ENCODE assay signal across 8 mouse cellular contexts in genomic region chr8:71700493-71701269, GRCm38 (mm10). TPM values are rescaled to one million over a fixed set of nuclear protein-coding genes. Genes with fewer than 3 reads are reported as not detected.
DNase-seq lines count a peak whose midpoint lies in the region; ATAC-seq and TF ChIP-seq lines count a peak whose summit lies in the region.

No protein-coding gene starts in this region.

- peaks cover 10% of the 10 kb centered on the region for H3K4me1 ChIP-seq in thymus, adult 2 months (replicated peaks; ENCODE audit: control insufficient read depth, insufficient read depth, low read length)
- H3K4me1 ChIP-seq in liver, embryonic 11.5 days (replicated peaks; ENCODE audit: control insufficient read depth, insufficient read depth, low read length), result peaks cover 20% of the 10 kb centered on the region

- H3K27ac ChIP-seq in thymus, adult 2 months (ENCODE audit: control insufficient read depth, insufficient read depth, low read length), result no peak overlapping the region
- H3K27ac ChIP-seq in liver, embryonic 11.5 days (ENCODE audit: low read depth, low read length), result no peak overlapping the region

- no peak overlapping the region for H3K9ac ChIP-seq in liver, embryonic 11.5 days (ENCODE audit: low read depth, low read length)

- ATAC-seq in liver, embryonic 11.5 days (replicated peaks; ENCODE audit: low FRiP score), result no peak

- H3K79me2 ChIP-seq in myocyte (ENCODE audit: control insufficient read depth, insufficient read depth), result no peaks in the 10 kb centered on the region

- H3K4me2 ChIP-seq in liver, embryonic 11.5 days, result peak overlapping the region; percentile 61
- peak overlapping the region; percentile 38 for H3K4me2 ChIP-seq in myocyte (ENCODE audit: low read depth)

- no peak overlapping the region for H3ac ChIP-seq in myocyte (ENCODE audit: control insufficient read depth, insufficient read length)

- no peak for TF ChIP-seq POLR2A in thymus, adult 2 months (IDR thresholded peaks at IDR 0.05; ENCODE audit: control insufficient read depth, extremely low read depth, insufficient read depth, low read length, poor library complexity)
- no peak for TF ChIP-seq POLR2A in myocyte (IDR thresholded peaks at IDR 0.05; ENCODE audit: insufficient read length, low read depth)

- no peak for DNase-seq in thymus, adult 2 months
- no peak for DNase-seq in thymus, postnatal 0 days (ENCODE audit: low spot score)
- DNase-seq in heart, postnatal 25 days (ENCODE audit: low spot score), result peak; percentile 48
- DNase-seq in liver, embryonic 11.5 days (ENCODE audit: low spot score), result no peak
- no peak for DNase-seq in layer of hippocampus, adult 9-11 months
- DNase-seq in left cerebral cortex, postnatal 4 days, result no peak
- DNase-seq in frontal cortex, postnatal 14 days (ENCODE audit: low spot score in 2 of 2), result no peak

- no peaks in the 10 kb centered on the region for H3K27me3 ChIP-seq in thymus, adult 2 months (ENCODE audit: control insufficient read depth, insufficient read depth, low read length)
- peaks cover 61% of the 10 kb centered on the region for H3K27me3 ChIP-seq in liver, embryonic 11.5 days (replicated peaks; ENCODE audit: control insufficient read depth, insufficient read depth, low read length)
- H3K27me3 ChIP-seq in myocyte (ENCODE audit: control insufficient read depth, insufficient read depth, insufficient read length), result peaks cover 6% of the 10 kb centered on the region

- WGBS in thymus, adult 2 months, result 33% methylated on average over 29 of the region's 29 CpGs
- WGBS in liver, embryonic 11.5 days, result 8% methylated on average over 29 of the region's 29 CpGs

- H3K9me3 ChIP-seq in liver, embryonic 11.5 days (ENCODE audit: control insufficient read depth, low read length), result no peaks in the 10 kb centered on the region

- TF ChIP-seq CTCF in thymus, adult 2 months (IDR thresholded peaks at IDR 0.05; ENCODE audit: borderline replicate concordance, control insufficient read depth, extremely low read depth, insufficient read depth, low read length, poor library complexity), result no peak

- peak overlapping the region; percentile 42 for H3K4me3 ChIP-seq in thymus, adult 2 months (ENCODE audit: control insufficient read depth, insufficient read depth, low read length)
- H3K4me3 ChIP-seq in liver, embryonic 11.5 days (ENCODE audit: low read depth, low read length), result peak overlapping the region; percentile 29
- no peak overlapping the region for H3K4me3 ChIP-seq in myocyte

- H3K36me3 ChIP-seq in thymus, adult 2 months (ENCODE audit: control insufficient read depth, insufficient read depth, low read length), result no peaks in the 10 kb centered on the region
- H3K36me3 ChIP-seq in liver, embryonic 11.5 days (ENCODE audit: control insufficient read depth, insufficient read depth, low read length), result no peaks in the 10 kb centered on the region
- no peaks in the 10 kb centered on the region for H3K36me3 ChIP-seq in myocyte (ENCODE audit: control insufficient read depth, insufficient read depth)

- intact Hi-C loops in heart, postnatal 25 days (cut with DNase I), result no loop called here
- intact Hi-C loops in left cerebral cortex, postnatal 4 days (cut with DNase I), result no loop called here

TF ChIP-seq in myocyte, 11 proteins besides CTCF, POLR2A, EP300 and RAD21:
- TF ChIP-seq MAX (IDR thresholded peaks at IDR 0.05; ENCODE audit: low read depth) (no peak), TCF12 (IDR thresholded peaks at IDR 0.05; ENCODE audit: insufficient read depth, poor library complexity, severe bottlenecking) (no peak), POLR2AphosphoS2 (IDR thresholded peaks at IDR 0.05; ENCODE audit: insufficient read length, low read depth) (no peak), USF1 (IDR thresholded peaks at IDR 0.05; ENCODE audit: low read depth) (no peak), CEBPB (IDR thresholded peaks at IDR 0.05; ENCODE audit: insufficient read depth, poor library complexity, severe bottlenecking) (no peak), MYOD1 (IDR thresholded peaks at IDR 0.05; ENCODE audit: control insufficient read depth in 1 of 3, insufficient read length in 2 of 3, low read depth in 2 of 3) (no peak)

RNA-seq across cellular contexts. Expression of gene B3gnt3, which starts 0.9 kb away (rescaled TPM):
- 6.3 and 6.9 TPM in 2 replicates for polyA plus RNA-seq in thymus, adult 2 months (2012; rRNA removed)
- 2.1 and 2.7 TPM in 2 replicates for polyA plus RNA-seq in thymus, postnatal 0 days (2015; fragmentation: Nextera tagmentation; extraction: Ambion mirVana)
- total RNA-seq in heart, postnatal 25 days (2021), result 1 to 10 TPM; 5.5 to 8.0 TPM
- 2.1 and 2.9 TPM in 2 replicates for polyA plus RNA-seq in liver, embryonic 11.5 days (2014; fragmentation: Nextera tagmentation; extraction: Ambion mirVana)
- 0.01 TPM for polyA plus RNA-seq in myocyte (2012; fragmentation: generic; extraction: Trizol)
- under 1 TPM; 0.22 to 0.36 TPM for total RNA-seq in left cerebral cortex, postnatal 4 days (2021)

RNA-seq across cellular contexts. Expression of gene Insl3, which starts 11.7 kb away (rescaled TPM):
- 42.6 and 56.8 TPM in 2 replicates for polyA plus RNA-seq in thymus, adult 2 months (2012; rRNA removed)
- 3.7 and 6.7 TPM in 2 replicates for polyA plus RNA-seq in thymus, postnatal 0 days (2015; fragmentation: Nextera tagmentation; extraction: Ambion mirVana)
- total RNA-seq in heart, postnatal 25 days (2021), result 1 to 10 TPM; 4.0 to 4.8 TPM
- polyA plus RNA-seq in liver, embryonic 11.5 days (2014; fragmentation: Nextera tagmentation; extraction: Ambion mirVana), result 1.3 and 2.0 TPM in 2 replicates
- polyA plus RNA-seq in myocyte (2012; fragmentation: generic; extraction: Trizol), result 0.13 TPM
- total RNA-seq in left cerebral cortex, postnatal 4 days (2021), result 1 to 10 TPM in 1 of 2 experiments, under 1 TPM in 1; 0.70 to 1.6 TPM

RNA-seq across cellular contexts. Expression of gene Jak3, which starts 24.6 kb away (rescaled TPM):
- polyA plus RNA-seq in thymus, adult 2 months (2012; rRNA removed), result 68.0 and 77.5 TPM in 2 replicates
- polyA plus RNA-seq in thymus, postnatal 0 days (2015; fragmentation: Nextera tagmentation; extraction: Ambion mirVana), result 17.0 and 20.3 TPM in 2 replicates
- 1 to 10 TPM; 7.8 to 8.5 TPM for total RNA-seq in heart, postnatal 25 days (2021)
- polyA plus RNA-seq in liver, embryonic 11.5 days (2014; fragmentation: Nextera tagmentation; extraction: Ambion mirVana), result 10.1 and 11.0 TPM in 2 replicates
- 1.5 TPM for polyA plus RNA-seq in myocyte (2012; fragmentation: generic; extraction: Trizol)
- total RNA-seq in left cerebral cortex, postnatal 4 days (2021), result 1 to 10 TPM; 4.5 to 5.5 TPM

RNA-seq across cellular contexts. Expression of gene Fcho1, which starts 24.8 kb away (rescaled TPM):
- 767 and 809 TPM in 2 replicates for polyA plus RNA-seq in thymus, adult 2 months (2012; rRNA removed)
- 123 and 127 TPM in 2 replicates for polyA plus RNA-seq in thymus, postnatal 0 days (2015; fragmentation: Nextera tagmentation; extraction: Ambion mirVana)
- total RNA-seq in heart, postnatal 25 days (2021), result under 1 TPM; 0.59 to 0.83 TPM
- polyA plus RNA-seq in liver, embryonic 11.5 days (2014; fragmentation: Nextera tagmentation; extraction: Ambion mirVana), result 20.8 and 21.1 TPM in 2 replicates
- not detected for polyA plus RNA-seq in myocyte (2012; fragmentation: generic; extraction: Trizol)
- total RNA-seq in left cerebral cortex, postnatal 4 days (2021), result 100 to 1,000 TPM; 153 to 162 TPM

RNA-seq across cellular contexts. Expression of gene Unc13a, which starts 29.1 kb away (rescaled TPM):
- polyA plus RNA-seq in thymus, adult 2 months (2012; rRNA removed), result 1.6 and 2.0 TPM in 2 replicates
- 0.58 and 0.68 TPM in 2 replicates for polyA plus RNA-seq in thymus, postnatal 0 days (2015; fragmentation: Nextera tagmentation; extraction: Ambion mirVana)
- total RNA-seq in heart, postnatal 25 days (2021), result under 1 TPM; 0.73 to 0.83 TPM
- 0.41 and 0.45 TPM in 2 replicates for polyA plus RNA-seq in liver, embryonic 11.5 days (2014; fragmentation: Nextera tagmentation; extraction: Ambion mirVana)
- polyA plus RNA-seq in myocyte (2012; fragmentation: generic; extraction: Trizol), result 4.6 TPM
- 100 to 1,000 TPM; 204 to 221 TPM for total RNA-seq in left cerebral cortex, postnatal 4 days (2021)
